Mouse (Mus musculus) liver, embryonic 13.5 days (tissue): ENCODE results near the gene Otud5. TPM values are rescaled to one million over a fixed set of nuclear protein-coding genes. Genes with fewer than 3 reads are reported as not detected.
"Not testable (repeated sequence)": the region's sequence is repeated elsewhere in the genome, so short reads cannot be mapped to it uniquely, and the experiment has no call there.

Experiments
- ATAC-seq: fragments of 200-750 bp; cut with Nextera tagmentation; 2 replicates; pipeline ENCODE4 v1.8.0; 2017; ENCODE audit warnings: low read depth, mild to moderate bottlenecking, moderate number of reproducible peaks, moderate library complexity
- DNase-seq: peaks from one replicate; pipeline ENCODE4 v3.0.0; 2022
- H3K27ac ChIP-seq: fragments of 300-500 bp; sonication (generic); 2 replicates; pipeline ENCODE4 v1.5.1; 2015; ENCODE audit warnings: moderate library complexity, mild to moderate bottlenecking, inconsistent platforms
- H3K27me3 ChIP-seq: fragments of 300-500 bp; sonication (generic); 2 replicates; pipeline ENCODE4 v1.6.1; 2015; ENCODE audit warnings: mild to moderate bottlenecking, inconsistent platforms
- H3K36me3 ChIP-seq: fragments of 300-500 bp; sonication (generic); 2 replicates; pipeline ENCODE4 v1.6.1; 2015; ENCODE audit warnings: mild to moderate bottlenecking, inconsistent platforms
- H3K4me1 ChIP-seq: fragments of 300-500 bp; sonication (generic); replicated peaks from 2 replicates; pipeline ENCODE4 v1.6.1; 2015; ENCODE audit warnings: inconsistent platforms
- H3K4me2 ChIP-seq: fragments of 300-500 bp; sonication (generic); 2 replicates; pipeline ENCODE4 v1.6.1; 2015; ENCODE audit warnings: inconsistent platforms, mild to moderate bottlenecking, moderate library complexity
- H3K4me3 ChIP-seq: fragments of 300-500 bp; sonication (generic); replicated peaks from 2 replicates; pipeline ENCODE4 v1.5.1; 2015; ENCODE audit warnings: mild to moderate bottlenecking, inconsistent platforms
- H3K9ac ChIP-seq: fragments of 300-500 bp; sonication (generic); 2 replicates; pipeline ENCODE4 v1.6.1; 2015; ENCODE audit warnings: mild to moderate bottlenecking, inconsistent platforms
- H3K9me3 ChIP-seq: fragments of 300-500 bp; sonication (generic); replicated peaks from 2 replicates; pipeline ENCODE4 v1.6.1; 2016; ENCODE audit warnings: inconsistent platforms
- WGBS: fragments of 180-500 bp; shearing (Covaris S2); methylation state at CpG from one replicate; pipeline ENCODE4 v1.1.7; 2015; ENCODE audit not compliant: insufficient replicate concordance; 5-methylcytosine and 5-hydroxymethylcytosine counted together
- polyA plus RNA-seq: library from polyadenylated mRNA; unstranded; fragments of >200 nt; fragmentation: Nextera tagmentation; extraction: Ambion mirVana; gene quantifications from 2 replicates; pipeline ENCODE4 v1.2.1, GENCODE M21; 2015

The Otud5 gene
- polyA plus RNA-seq, 1 experiment from 2014 or later: 33.8 TPM

- Histone ChIP-seq H3K4me1 (peaks cover 19% of the 10 kb centered on the region), H3K27me3 (no peaks in the 10 kb centered on the region), H3K9me3 (no peaks in the 10 kb centered on the region), H3K27ac (peak within 1 kb of the TSS; percentile 63), H3K36me3 (no peaks in the 10 kb centered on the region), H3K4me2 (peak within 1 kb of the TSS; percentile 75), H3K9ac (peak within 1 kb of the TSS; percentile 66), H3K4me3 (peak within 1 kb of the TSS; percentile 72)
- peak; percentile 77 for DNase-seq
- peak; percentile 95 for ATAC-seq
- WGBS: 7% methylated on average over 47 of the region's 49 CpGs
Observed at GRCm38 (mm10) chrX:7883841-7884567, 42.8 kb downstream of the Otud5 start, which contains the start of gene Slc35a2. Gene Slc35a2 (plus strand): TSS chrX:7884028.

GRCm38 (mm10) chrX:7898211-7898610, 57.0 kb downstream of the Otud5 start:
- Histone ChIP-seq H3K4me3 (peak overlapping the region; percentile 69), H3K36me3 (peaks cover 21% of the 10 kb centered on the region), H3K9me3 (no peaks in the 10 kb centered on the region), H3K27me3 (no peaks in the 10 kb centered on the region), H3K27ac (peak overlapping the region; percentile 67; the same call in 1 of the 2 replicates), H3K4me2 (peak overlapping the region; percentile 68), H3K9ac (peak overlapping the region; percentile 70), H3K4me1 (peaks cover 13% of the 10 kb centered on the region)
- no peak for DNase-seq
- 26% methylated on average over 13 of the region's 13 CpGs for WGBS
- no peak for ATAC-seq

GRCm38 (mm10) chrX:7898880-7899874, 58.0 kb downstream of the Otud5 start, which contains the start of the genes Pqbp1 and Timm17b:
Gene Pqbp1 (minus strand): TSS chrX:7899269.
Gene Timm17b (plus strand): TSS chrX:7899357.
- 10% methylated on average over 62 of the region's 62 CpGs for WGBS
- H3K4me2 ChIP-seq: peak within 1 kb of the TSS; percentile 75
- peak within 1 kb of the TSS; percentile 69 for H3K4me3 ChIP-seq

GRCm38 (mm10) chrX:7904441-7904840, 63.3 kb downstream of the Otud5 start:
- no peak overlapping the region for H3K4me2 ChIP-seq
- H3K27me3 ChIP-seq: no peaks in the 10 kb centered on the region
- no peak overlapping the region for H3K9ac ChIP-seq
- peaks cover 12% of the 10 kb centered on the region for H3K36me3 ChIP-seq
- no peaks in the 10 kb centered on the region for H3K9me3 ChIP-seq
- H3K4me3 ChIP-seq: no peak overlapping the region
- DNase-seq: no peak
- H3K27ac ChIP-seq: no peak overlapping the region
- H3K4me1 ChIP-seq: peaks cover 8% of the 10 kb centered on the region
- no peak for ATAC-seq
- WGBS: 82% methylated on average over 5 of the region's 5 CpGs

More at GRCm38 (mm10) chrX:7898880-7899874, 58.0 kb downstream of the Otud5 start, which contains the start of the genes Pqbp1 and Timm17b:
- H3K9me3 ChIP-seq: no peaks in the 10 kb centered on the region
- peaks cover 18% of the 10 kb centered on the region for H3K36me3 ChIP-seq
- H3K27me3 ChIP-seq: no peaks in the 10 kb centered on the region
- DNase-seq: peak; percentile 84
- H3K4me1 ChIP-seq: peaks cover 13% of the 10 kb centered on the region
- ATAC-seq: peak; percentile 99
- peak within 1 kb of the TSS; percentile 72 for H3K9ac ChIP-seq
- peak within 1 kb of the TSS; percentile 73 for H3K27ac ChIP-seq

- Histone ChIP-seq H3K4me3 (no peak within 1 kb of the TSS), H3K9ac (no peak within 1 kb of the TSS), H3K27ac (no peak within 1 kb of the TSS), H3K27me3 (no peaks in the 10 kb centered on the region), H3K4me1 (no peaks in the 10 kb centered on the region), H3K4me2 (no peak within 1 kb of the TSS), H3K36me3 (peaks cover 12% of the 10 kb centered on the region), H3K9me3 (no peaks in the 10 kb centered on the region)
- no peak for DNase-seq
- no peak for ATAC-seq
- WGBS: 70% methylated on average over 5 of the region's 5 CpGs
Observed at GRCm38 (mm10) chrX:7907735-7908134, 66.6 kb downstream of the Otud5 start, which contains the start of gene Gm10491. Gene Gm10491 (minus strand): TSS chrX:7907835.

- H3K4me1 ChIP-seq, H3K27ac ChIP-seq, ATAC-seq, H3K9ac ChIP-seq, H3K27me3 ChIP-seq, DNase-seq, H3K4me2 ChIP-seq, H3K9me3 ChIP-seq, H3K4me3 ChIP-seq: not testable (repeated sequence)
- WGBS: 66% methylated on average over 4 of the region's 4 CpGs
- H3K36me3 ChIP-seq: peaks cover 12% of the 10 kb centered on the region
Observed at GRCm38 (mm10) chrX:7909242-7909641, 68.1 kb downstream of the Otud5 start, which contains the start of gene Gm10490. Gene Gm10490 (plus strand): TSS chrX:7909542.

GRCm38 (mm10) chrX:7910473-7910872, 69.3 kb downstream of the Otud5 start:
- Histone ChIP-seq H3K4me3 (no peak overlapping the region), H3K4me2 (no peak overlapping the region), H3K36me3 (peaks cover 12% of the 10 kb centered on the region), H3K9me3 (no peaks in the 10 kb centered on the region), H3K27ac (no peak overlapping the region), H3K27me3 (no peaks in the 10 kb centered on the region), H3K9ac (no peak overlapping the region), H3K4me1 (no peaks in the 10 kb centered on the region)
- 60% methylated on average over 6 of the region's 6 CpGs for WGBS
- ATAC-seq (no peak), DNase-seq (no peak)

GRCm38 (mm10) chrX:7915669-7916068, 74.5 kb downstream of the Otud5 start:
- 14% methylated on average over 3 of the region's 3 CpGs for whole genome bisulfite sequencing
- not testable (repeated sequence) for H3K4me1 ChIP-seq, H3K36me3 ChIP-seq, H3K9me3 ChIP-seq, H3K4me2 ChIP-seq, H3K4me3 ChIP-seq, H3K27ac ChIP-seq, ATAC-seq, H3K9ac ChIP-seq
- H3K27me3 ChIP-seq: peaks cover 25% of the 10 kb centered on the region
- DNase-seq: peak; percentile 15

GRCm38 (mm10) chrX:7917960-7918359, 76.8 kb downstream of the Otud5 start:
- 39% methylated on average over 6 of the region's 6 CpGs for WGBS
- not testable (repeated sequence) for DNase-seq, H3K4me2 ChIP-seq, H3K9me3 ChIP-seq, H3K4me1 ChIP-seq, H3K9ac ChIP-seq, H3K36me3 ChIP-seq, H3K4me3 ChIP-seq, ATAC-seq, H3K27ac ChIP-seq
- peaks cover 47% of the 10 kb centered on the region for H3K27me3 ChIP-seq

- DNase-seq (no peak), ATAC-seq (no peak)
- H3K4me2 ChIP-seq: no peak within 1 kb of the TSS
- no peaks in the 10 kb centered on the region for H3K36me3 ChIP-seq
- H3K27me3 ChIP-seq: peaks cover 66% of the 10 kb centered on the region
- H3K4me1 ChIP-seq: 0 out of 2 replicates have a peak, but pooled peaks cover 2% of the 10 kb centered on the region
- no peaks in the 10 kb centered on the region for H3K9me3 ChIP-seq
- 12% methylated on average over 31 of the region's 40 CpGs for WGBS
- H3K4me3 ChIP-seq: no peak within 1 kb of the TSS
- H3K9ac ChIP-seq: no peak within 1 kb of the TSS
- no peak within 1 kb of the TSS for H3K27ac ChIP-seq
Observed at GRCm38 (mm10) chrX:7919601-7920383, 78.6 kb downstream of the Otud5 start, which contains the start of gene Pcsk1n. Gene Pcsk1n (plus strand): TSS chrX:7919822.
